Mouse (Mus musculus): ENCODE measurements around the gene Nfia. TPM values are rescaled to one million over a fixed set of nuclear protein-coding genes. Genes with fewer than 3 reads are reported as not detected.

Nfia gene
- total RNA-seq, 2 experiments from 2014 or later = 69.5 to 70.1 TPM

DNA sequence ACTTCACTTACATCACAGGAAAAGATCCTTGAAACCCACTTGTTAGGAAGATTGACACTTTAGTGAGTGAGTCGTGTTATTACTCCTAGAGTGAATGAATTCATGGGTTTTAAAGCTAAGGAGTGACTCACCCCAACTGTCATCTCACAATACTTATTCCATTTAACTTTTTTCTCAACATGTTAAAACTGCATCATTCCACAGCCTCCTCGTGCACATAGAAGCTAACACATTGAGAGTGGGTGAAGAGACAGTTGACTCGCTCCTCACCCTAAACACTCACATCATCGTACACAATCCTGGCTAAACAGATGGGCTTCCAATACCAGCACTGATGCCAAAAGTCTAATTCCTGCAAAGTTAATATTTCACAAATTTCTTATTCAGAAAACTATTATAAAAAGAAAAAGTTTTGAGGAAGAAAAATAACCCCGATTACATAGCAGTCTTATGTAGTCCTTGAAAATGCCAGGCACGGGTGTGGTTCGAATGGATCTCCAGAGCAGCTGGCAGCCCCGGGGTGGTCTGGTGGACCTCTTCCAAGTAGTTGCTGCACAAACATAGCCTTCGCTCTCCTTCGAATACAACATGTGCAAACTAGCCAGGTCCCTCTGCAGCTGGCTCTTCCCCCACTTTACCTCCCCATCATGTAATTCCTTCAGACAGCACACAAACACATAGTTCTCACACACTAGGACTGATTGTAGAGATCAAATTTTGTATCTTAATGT is 178.0 kb downstream of the Nfia start:
- intact Hi-C loops (cut with DNase I; ENCODE audit: low total_unique reads) = no loop called here
- DNase-seq = peak; percentile 8

DNA sequence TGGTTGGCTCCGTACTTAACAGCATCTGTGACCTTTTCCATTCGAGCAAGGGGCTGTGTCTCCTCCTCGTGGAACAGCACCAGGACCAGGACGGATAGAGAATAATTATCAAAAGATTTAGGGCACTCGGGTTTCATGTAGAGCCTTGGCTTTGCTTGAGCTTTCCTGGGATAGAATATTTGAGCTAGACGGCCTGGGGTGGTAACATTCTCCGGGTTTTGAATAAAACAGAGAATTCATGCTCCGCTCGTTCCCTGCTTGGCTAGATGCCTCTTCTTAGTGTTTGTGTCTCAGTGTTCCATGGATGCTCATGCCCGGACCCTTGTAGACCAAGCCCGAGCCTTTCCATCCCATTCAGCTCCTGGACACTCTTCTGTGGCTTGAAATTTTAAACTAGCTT is 181.4 kb downstream of the Nfia start:
- DNase-seq = no peak
- intact Hi-C loops (cut with DNase I; ENCODE audit: low total_unique reads) = no loop called here

- intact Hi-C loops (cut with DNase I; ENCODE audit: low total_unique reads) = no loop called here
- no peak for DNase-seq
Measured at GRCm38 (mm10) chr4:97958121-97958520, 185.6 kb downstream of the Nfia start.

DNA sequence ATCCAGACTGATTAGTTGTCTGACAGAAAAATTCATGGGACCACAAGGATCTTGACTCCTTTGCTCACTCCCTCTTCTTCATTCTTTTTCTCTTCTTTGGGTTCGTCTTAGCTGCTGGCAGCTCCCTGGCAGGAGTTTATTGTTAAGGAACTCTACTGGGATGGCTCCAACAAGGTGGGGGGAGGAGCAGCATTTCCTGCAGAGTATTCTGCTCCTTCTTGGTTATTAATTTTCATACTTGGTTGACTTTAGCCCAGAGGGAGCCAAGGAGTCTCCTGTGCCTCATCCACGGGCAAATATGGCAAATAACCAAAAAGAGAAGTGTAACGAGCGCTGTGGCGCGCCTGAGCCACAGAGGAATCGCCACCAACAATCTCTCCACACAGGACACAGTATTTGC is 190.3 kb downstream of the Nfia start:
- no peak for DNase-seq
- intact Hi-C loops (cut with DNase I; ENCODE audit: low total_unique reads) = no loop called here

GRCm38 (mm10) chr4:97963951-97964350 is 191.4 kb downstream of the Nfia start:
- no peak for DNase-seq
- intact Hi-C loops (cut with DNase I; ENCODE audit: low total_unique reads) = no loop called here

- DNase-seq = no peak
- intact Hi-C loops (cut with DNase I; ENCODE audit: low total_unique reads) = no loop called here
Measured at GRCm38 (mm10) chr4:97968786-97969348, 196.3 kb downstream of the Nfia start.

GRCm38 (mm10) chr4:97973064-97973463 is 200.5 kb downstream of the Nfia start:
- DNase-seq = no peak

GRCm38 (mm10) chr4:97974037-97974436 is 201.5 kb downstream of the Nfia start:
- DNase-seq = no peak

More at GRCm38 (mm10) chr4:97973064-97973463, 200.5 kb downstream of the Nfia start:
- intact Hi-C loops (cut with DNase I; ENCODE audit: low total_unique reads) = no loop called here

GRCm38 (mm10) chr4:97976891-97977290 is 204.4 kb downstream of the Nfia start:
- intact Hi-C loops (cut with DNase I; ENCODE audit: low total_unique reads) = no loop called here

More at GRCm38 (mm10) chr4:97974037-97974436, 201.5 kb downstream of the Nfia start:
- intact Hi-C loops (cut with DNase I; ENCODE audit: low total_unique reads) = no loop called here

GRCm38 (mm10) chr4:97984361-97984760 is 211.8 kb downstream of the Nfia start:
- no peak for DNase-seq
- intact Hi-C loops (cut with DNase I; ENCODE audit: low total_unique reads) = no loop called here

More at GRCm38 (mm10) chr4:97976891-97977290, 204.4 kb downstream of the Nfia start:
- no peak for DNase-seq

- no peak for DNase-seq
- intact Hi-C loops (cut with DNase I; ENCODE audit: low total_unique reads) = no loop called here
Measured at GRCm38 (mm10) chr4:97986056-97986734, 213.7 kb downstream of the Nfia start.

- intact Hi-C loops (cut with DNase I; ENCODE audit: low total_unique reads) = no loop called here
- DNase-seq = no peak
Measured at GRCm38 (mm10) chr4:97986735-97987075, 214.2 kb downstream of the Nfia start.

GRCm38 (mm10) chr4:97988703-97989102 is 216.2 kb downstream of the Nfia start:
- intact Hi-C loops (cut with DNase I; ENCODE audit: low total_unique reads) = no loop called here
- no peak for DNase-seq

GRCm38 (mm10) chr4:97990431-97990830 is 217.9 kb downstream of the Nfia start:
- DNase-seq = no peak
- intact Hi-C loops (cut with DNase I; ENCODE audit: low total_unique reads) = no loop called here

GRCm38 (mm10) chr4:97991395-97991794 is 218.9 kb downstream of the Nfia start:
- intact Hi-C loops (cut with DNase I; ENCODE audit: low total_unique reads) = no loop called here
- no peak for DNase-seq

GRCm38 (mm10) chr4:97991880-97992279 is 219.3 kb downstream of the Nfia start:
- intact Hi-C loops (cut with DNase I; ENCODE audit: low total_unique reads) = no loop called here
- DNase-seq = no peak

DNA sequence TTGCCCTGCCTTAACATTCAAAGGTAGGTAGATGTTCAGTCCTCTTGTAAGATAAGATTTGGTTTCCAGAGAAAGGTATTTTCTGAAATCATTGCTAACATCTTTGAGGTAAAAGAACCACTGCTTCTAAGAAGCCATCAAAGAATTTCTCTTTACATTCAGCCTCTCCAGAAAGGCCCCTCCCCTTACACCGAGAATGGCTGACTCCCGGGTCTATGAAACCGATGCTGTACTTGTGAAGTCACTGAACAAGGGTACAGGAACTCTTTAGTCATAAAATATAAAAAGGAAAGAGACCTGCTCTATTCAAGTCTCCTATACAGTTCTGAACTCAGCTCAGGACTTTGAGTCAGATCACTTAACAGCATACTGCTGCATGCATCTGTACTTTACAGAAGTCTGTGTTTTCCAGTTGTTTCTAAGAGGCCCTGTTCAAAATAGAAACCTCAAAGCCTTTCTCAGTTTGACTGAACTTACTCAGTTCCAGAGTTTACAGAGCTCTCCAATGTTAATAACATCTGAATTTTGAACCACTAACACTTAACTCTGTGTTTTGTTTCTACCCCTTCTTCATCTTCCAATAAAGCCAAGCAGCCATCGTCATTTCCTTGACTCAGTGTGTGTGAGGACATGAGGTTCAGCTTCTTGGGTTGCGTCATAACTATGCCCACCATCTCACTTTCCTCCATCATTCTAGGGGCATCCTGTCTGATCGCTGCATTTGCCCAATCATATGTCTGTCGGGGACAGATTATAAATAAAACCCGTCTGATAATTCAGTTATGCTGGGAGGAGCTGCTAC is 223.6 kb downstream of the Nfia start:
- no peak for DNase-seq
- intact Hi-C loops (cut with DNase I; ENCODE audit: low total_unique reads) = no loop called here

GRCm38 (mm10) chr4:97997151-97997817 is 224.8 kb downstream of the Nfia start:
- DNase-seq = no peak
- intact Hi-C loops (cut with DNase I; ENCODE audit: low total_unique reads) = no loop called here

- no peak for DNase-seq
- intact Hi-C loops (cut with DNase I; ENCODE audit: low total_unique reads) = loop anchor here (5.0 to 10.0 kb wide), 2 partner anchors 225 to 247 kb away; partner anchors contain the start of gene E130114P18Rik
Measured at GRCm38 (mm10) chr4:98002206-98002605, 229.7 kb downstream of the Nfia start.
